Mouse (Mus musculus): ENCODE results near the gene Phex. TPM values are rescaled to one million over a fixed set of nuclear protein-coding genes. Genes with fewer than 3 reads are reported as not detected.

Gene Phex
- polyA plus RNA-seq, 1 experiment from 2014 or later: 4.1 TPM

DNA sequence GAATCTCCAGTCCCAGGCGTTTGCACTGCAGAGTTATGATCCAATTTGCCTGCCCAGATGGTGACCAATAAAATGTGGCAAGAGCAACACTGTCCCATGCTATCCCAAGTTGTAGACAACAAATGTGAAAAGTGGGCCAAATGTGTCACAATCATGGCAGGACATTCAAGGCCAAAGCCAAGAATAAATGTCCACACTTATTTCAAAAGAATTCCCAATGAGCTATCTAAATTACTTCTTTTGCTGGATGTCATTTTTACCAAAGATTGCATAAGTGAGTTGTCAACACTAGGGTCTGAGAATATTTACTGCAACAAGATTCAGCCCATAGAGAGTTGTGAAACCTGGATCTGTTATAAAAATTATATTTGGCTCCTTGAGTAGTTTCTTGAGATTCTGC, 86.7 kb downstream of the Phex start:
- Histone ChIP-seq H3K27me3 (ENCODE audit: control insufficient read depth, insufficient read depth, low read depth, low read length) (no peaks in the 10 kb centered on the region), H3K27ac (ENCODE audit: low read length) (no peak overlapping the region), H3K36me3 (ENCODE audit: control insufficient read depth, insufficient read depth, low read length) (no peaks in the 10 kb centered on the region), H3K9me3 (ENCODE audit: control insufficient read depth, low read length) (no peaks in the 10 kb centered on the region), H3K9ac (ENCODE audit: low read length) (no peak overlapping the region), H3K4me1 (replicated peaks; ENCODE audit: control insufficient read depth, insufficient read depth, low read length) (no peaks in the 10 kb centered on the region), H3K4me2 (ENCODE audit: low read depth, low read length) (no peak overlapping the region), H3K4me3 (ENCODE audit: low read length) (no peak overlapping the region)
- ATAC-seq (ENCODE audit: low read depth): peak; percentile 87
- WGBS: 42% methylated on average over 1 of the region's 1 CpGs

DNA sequence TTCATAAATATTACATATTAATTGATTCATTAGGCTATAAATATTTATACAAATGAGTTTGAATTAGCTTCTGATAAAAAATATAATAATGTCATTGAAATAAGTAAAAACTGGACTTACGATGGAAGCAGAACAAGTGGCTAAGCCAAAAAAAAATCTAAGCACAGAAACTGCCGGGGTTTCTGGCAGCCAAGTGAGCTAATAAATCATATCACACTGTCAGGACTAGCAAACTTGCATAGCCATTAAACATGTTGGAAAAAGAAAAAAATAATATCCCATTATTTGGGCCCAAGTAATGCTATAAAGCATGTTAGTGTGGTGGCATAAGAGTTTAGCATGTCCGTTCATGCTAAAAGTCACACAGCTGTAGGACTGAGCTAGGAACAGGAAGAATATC, 87.4 kb downstream of the Phex start:
- Histone ChIP-seq H3K4me1 (replicated peaks; ENCODE audit: control insufficient read depth, insufficient read depth, low read length) (no peaks in the 10 kb centered on the region), H3K27me3 (ENCODE audit: control insufficient read depth, insufficient read depth, low read depth, low read length) (no peaks in the 10 kb centered on the region), H3K4me2 (ENCODE audit: low read depth, low read length) (no peak overlapping the region), H3K4me3 (ENCODE audit: low read length) (no peak overlapping the region), H3K9me3 (ENCODE audit: control insufficient read depth, low read length) (no peaks in the 10 kb centered on the region), H3K36me3 (ENCODE audit: control insufficient read depth, insufficient read depth, low read length) (no peaks in the 10 kb centered on the region), H3K9ac (ENCODE audit: low read length) (no peak overlapping the region), H3K27ac (ENCODE audit: low read length) (no peak overlapping the region)
- 72% methylated on average over 3 of the region's 3 CpGs for WGBS
- ATAC-seq (ENCODE audit: low read depth): peak; percentile 49

DNA sequence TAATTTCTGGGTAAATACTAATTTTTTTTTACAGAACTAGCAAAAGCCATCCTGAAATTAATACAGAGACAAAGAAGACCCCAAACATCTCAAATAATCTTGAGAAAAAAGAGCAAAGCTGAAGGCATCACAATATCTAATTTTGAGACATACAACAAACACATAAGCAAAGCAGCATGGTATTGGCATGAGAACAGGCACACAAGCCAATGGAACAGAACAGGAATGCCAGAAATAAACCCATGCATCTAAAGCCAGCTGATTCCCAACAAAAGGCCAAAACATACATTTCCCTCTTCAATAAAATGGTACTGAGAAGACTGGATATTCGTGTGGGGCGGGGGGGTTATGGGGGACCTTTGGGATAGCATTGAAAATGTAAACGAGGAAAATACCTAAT, 90.7 kb downstream of the Phex start:
- no peak overlapping the region for H3K4me2 ChIP-seq (ENCODE audit: low read depth, low read length)
- H3K9me3 ChIP-seq (ENCODE audit: control insufficient read depth, low read length): no peaks in the 10 kb centered on the region
- no peak for ATAC-seq (ENCODE audit: low read depth)
- H3K4me1 ChIP-seq (replicated peaks; ENCODE audit: control insufficient read depth, insufficient read depth, low read length): no peaks in the 10 kb centered on the region
- H3K27me3 ChIP-seq (ENCODE audit: control insufficient read depth, insufficient read depth, low read depth, low read length): no peaks in the 10 kb centered on the region
- H3K4me3 ChIP-seq (ENCODE audit: low read length): no peak overlapping the region
- H3K36me3 ChIP-seq (ENCODE audit: control insufficient read depth, insufficient read depth, low read length): no peaks in the 10 kb centered on the region
- 75% methylated on average over 3 of the region's 3 CpGs for WGBS
- no peak overlapping the region for H3K27ac ChIP-seq (ENCODE audit: low read length)
- H3K9ac ChIP-seq (ENCODE audit: low read length): no peak overlapping the region

DNA sequence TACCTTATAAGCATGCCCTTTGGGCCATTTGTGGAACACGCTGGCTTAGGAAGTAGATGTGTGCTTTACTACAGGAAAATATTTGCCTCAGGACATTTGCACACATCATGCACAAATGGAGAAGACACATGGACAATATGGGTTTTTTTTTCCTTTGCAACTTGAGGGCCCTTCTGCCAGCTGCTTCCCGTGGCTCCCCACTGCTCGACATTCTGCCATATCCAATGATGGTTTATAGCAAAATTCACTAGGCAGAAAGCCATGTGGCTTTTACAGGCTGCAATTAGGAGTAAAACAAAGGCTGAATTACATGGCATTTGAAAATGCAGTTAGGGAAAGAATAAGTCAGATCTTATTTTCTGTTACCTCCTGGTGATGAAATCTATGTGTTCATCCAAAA, 104.8 kb downstream of the Phex start:
- Histone ChIP-seq H3K27ac (ENCODE audit: low read length) (no peak overlapping the region), H3K36me3 (ENCODE audit: control insufficient read depth, insufficient read depth, low read length) (no peaks in the 10 kb centered on the region), H3K9me3 (ENCODE audit: control insufficient read depth, low read length) (no peaks in the 10 kb centered on the region), H3K9ac (ENCODE audit: low read length) (no peak overlapping the region), H3K4me2 (ENCODE audit: low read depth, low read length) (no peak overlapping the region), H3K4me3 (ENCODE audit: low read length) (no peak overlapping the region), H3K27me3 (ENCODE audit: control insufficient read depth, insufficient read depth, low read depth, low read length) (no peaks in the 10 kb centered on the region), H3K4me1 (replicated peaks; ENCODE audit: control insufficient read depth, insufficient read depth, low read length) (no peaks in the 10 kb centered on the region)
- WGBS: 87% methylated on average over 3 of the region's 3 CpGs
- ATAC-seq (ENCODE audit: low read depth): no peak

DNA sequence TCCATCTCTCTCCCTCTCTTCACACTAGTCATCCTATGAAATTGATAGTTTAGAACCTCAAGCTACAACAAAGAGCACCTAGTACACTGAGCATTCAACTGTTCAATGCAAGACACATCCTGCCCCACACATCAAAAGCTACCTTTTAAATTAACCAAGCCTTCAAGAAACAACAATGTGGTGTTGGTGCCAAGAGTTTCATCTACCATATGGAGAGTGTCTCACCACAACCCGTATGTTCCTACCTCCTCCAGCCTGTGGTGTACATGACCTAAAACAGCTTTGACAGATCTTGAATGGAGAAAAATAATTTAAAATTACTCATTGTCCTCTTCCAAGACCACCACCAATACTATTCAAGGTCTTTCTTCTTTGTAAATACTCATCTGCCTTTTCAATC, 106.9 kb downstream of the Phex start:
- 52% methylated on average over 1 of the region's 1 CpGs for WGBS
- ATAC-seq (ENCODE audit: low read depth): no peak

DNA sequence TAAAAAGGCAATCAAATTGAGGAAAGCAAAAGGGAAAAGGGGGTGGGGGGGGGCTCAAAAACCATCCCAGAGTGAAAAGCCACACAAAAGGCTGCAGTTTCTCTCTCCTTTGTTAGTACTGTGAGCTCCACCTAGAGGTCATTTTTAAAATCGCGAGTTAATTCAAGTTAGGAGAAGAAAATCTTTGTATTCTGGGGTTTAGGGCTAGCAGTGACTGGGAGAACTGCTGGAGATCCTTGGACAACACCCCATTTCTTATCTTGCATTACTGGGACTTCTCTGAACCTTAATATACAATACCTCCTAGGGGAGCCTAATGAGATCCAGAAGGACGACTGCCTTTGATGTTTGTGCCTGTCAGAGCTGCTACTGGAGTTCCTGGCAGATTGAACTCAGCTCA, 107.7 kb downstream of the Phex start:
- Histone ChIP-seq H3K9ac (ENCODE audit: low read length) (no peak overlapping the region), H3K27me3 (ENCODE audit: control insufficient read depth, insufficient read depth, low read depth, low read length) (no peaks in the 10 kb centered on the region), H3K36me3 (ENCODE audit: control insufficient read depth, insufficient read depth, low read length) (no peaks in the 10 kb centered on the region), H3K4me3 (ENCODE audit: low read length) (no peak overlapping the region), H3K4me1 (replicated peaks; ENCODE audit: control insufficient read depth, insufficient read depth, low read length) (no peaks in the 10 kb centered on the region), H3K4me2 (ENCODE audit: low read depth, low read length) (no peak overlapping the region), H3K27ac (ENCODE audit: low read length) (no peak overlapping the region), H3K9me3 (ENCODE audit: control insufficient read depth, low read length) (no peaks in the 10 kb centered on the region)
- 9% methylated on average over 3 of the region's 3 CpGs for WGBS
- ATAC-seq (ENCODE audit: low read depth): peak; percentile 82

More for the DNA sequence above, 106.9 kb downstream of the Phex start:
- Histone ChIP-seq H3K27me3 (ENCODE audit: control insufficient read depth, insufficient read depth, low read depth, low read length) (no peaks in the 10 kb centered on the region), H3K4me3 (ENCODE audit: low read length) (no peak overlapping the region), H3K4me2 (ENCODE audit: low read depth, low read length) (no peak overlapping the region), H3K27ac (ENCODE audit: low read length) (no peak overlapping the region), H3K4me1 (replicated peaks; ENCODE audit: control insufficient read depth, insufficient read depth, low read length) (no peaks in the 10 kb centered on the region), H3K9ac (ENCODE audit: low read length) (no peak overlapping the region), H3K36me3 (ENCODE audit: control insufficient read depth, insufficient read depth, low read length) (no peaks in the 10 kb centered on the region), H3K9me3 (ENCODE audit: control insufficient read depth, low read length) (no peaks in the 10 kb centered on the region)

DNA sequence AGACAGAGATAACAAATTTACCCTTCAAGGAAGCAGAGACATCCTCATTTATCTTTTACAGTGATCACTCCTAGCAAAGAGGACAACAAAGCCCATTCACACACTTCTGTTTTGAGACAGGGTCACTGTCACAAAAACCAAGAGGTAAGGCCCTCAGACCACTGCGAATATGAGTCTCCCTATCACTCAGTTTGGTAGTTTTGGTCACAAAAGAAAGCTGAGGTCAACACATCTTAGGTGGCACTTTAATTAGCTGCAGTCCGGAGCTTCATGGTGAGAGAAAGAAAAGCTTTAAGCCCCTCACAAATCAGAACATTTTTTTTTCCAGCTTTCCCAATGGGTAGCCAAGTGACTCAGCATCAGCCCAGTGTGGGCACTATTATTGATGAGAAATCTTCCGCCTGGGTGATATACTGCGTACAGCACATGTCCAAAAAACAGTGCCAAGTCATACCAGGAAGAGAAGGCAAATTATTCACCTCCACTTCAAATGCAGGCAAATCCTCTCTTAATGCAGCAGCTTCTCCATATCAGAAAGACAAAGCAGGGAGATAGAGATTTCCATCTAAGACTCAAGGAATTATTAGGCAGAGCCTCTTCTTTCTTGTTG, 108.2 kb downstream of the Phex start:
- H3K4me2 ChIP-seq (ENCODE audit: low read depth, low read length): no peak overlapping the region
- no peak overlapping the region for H3K9ac ChIP-seq (ENCODE audit: low read length)
- H3K27ac ChIP-seq (ENCODE audit: low read length): no peak overlapping the region; the same call in 1 of the 2 replicates
- H3K4me3 ChIP-seq (ENCODE audit: low read length): no peak overlapping the region
- H3K36me3 ChIP-seq (ENCODE audit: control insufficient read depth, insufficient read depth, low read length): no peaks in the 10 kb centered on the region
- no peaks in the 10 kb centered on the region for H3K9me3 ChIP-seq (ENCODE audit: control insufficient read depth, low read length)
- no peaks in the 10 kb centered on the region for H3K27me3 ChIP-seq (ENCODE audit: control insufficient read depth, insufficient read depth, low read depth, low read length)
- no peak for ATAC-seq (ENCODE audit: low read depth)
- no peaks in the 10 kb centered on the region for H3K4me1 ChIP-seq (replicated peaks; ENCODE audit: control insufficient read depth, insufficient read depth, low read length)
- 47% methylated on average over 4 of the region's 4 CpGs for WGBS

DNA sequence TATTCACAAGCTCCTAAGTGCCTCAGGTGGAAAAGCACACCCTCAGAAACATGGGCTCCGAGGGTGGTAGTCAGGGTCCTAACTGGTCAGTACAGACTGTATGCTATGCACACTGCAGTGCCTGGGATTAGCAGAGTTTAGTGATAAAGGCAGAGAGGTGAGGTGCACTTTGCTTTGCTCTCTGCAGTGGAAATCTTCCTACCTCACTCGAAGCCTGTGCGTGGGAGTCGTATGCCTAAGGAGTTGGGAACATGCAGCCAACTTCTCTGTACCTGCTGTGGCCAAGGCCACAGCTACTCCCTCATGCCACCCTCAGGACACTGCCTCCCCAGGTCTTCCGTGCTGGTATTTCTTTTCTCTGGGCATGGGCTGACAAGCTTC, 109.3 kb downstream of the Phex start:
- no peak overlapping the region for H3K9ac ChIP-seq (ENCODE audit: low read length)
- no peaks in the 10 kb centered on the region for H3K27me3 ChIP-seq (ENCODE audit: control insufficient read depth, insufficient read depth, low read depth, low read length)
- H3K36me3 ChIP-seq (ENCODE audit: control insufficient read depth, insufficient read depth, low read length): no peaks in the 10 kb centered on the region
- no peak for ATAC-seq (ENCODE audit: low read depth)
- no peak overlapping the region for H3K27ac ChIP-seq (ENCODE audit: low read length)
- no peaks in the 10 kb centered on the region for H3K9me3 ChIP-seq (ENCODE audit: control insufficient read depth, low read length)
- H3K4me3 ChIP-seq (ENCODE audit: low read length): no peak overlapping the region
- H3K4me1 ChIP-seq (replicated peaks; ENCODE audit: control insufficient read depth, insufficient read depth, low read length): no peaks in the 10 kb centered on the region
- H3K4me2 ChIP-seq (ENCODE audit: low read depth, low read length): no peak overlapping the region
- 76% methylated on average over 5 of the region's 5 CpGs for whole genome bisulfite sequencing

DNA sequence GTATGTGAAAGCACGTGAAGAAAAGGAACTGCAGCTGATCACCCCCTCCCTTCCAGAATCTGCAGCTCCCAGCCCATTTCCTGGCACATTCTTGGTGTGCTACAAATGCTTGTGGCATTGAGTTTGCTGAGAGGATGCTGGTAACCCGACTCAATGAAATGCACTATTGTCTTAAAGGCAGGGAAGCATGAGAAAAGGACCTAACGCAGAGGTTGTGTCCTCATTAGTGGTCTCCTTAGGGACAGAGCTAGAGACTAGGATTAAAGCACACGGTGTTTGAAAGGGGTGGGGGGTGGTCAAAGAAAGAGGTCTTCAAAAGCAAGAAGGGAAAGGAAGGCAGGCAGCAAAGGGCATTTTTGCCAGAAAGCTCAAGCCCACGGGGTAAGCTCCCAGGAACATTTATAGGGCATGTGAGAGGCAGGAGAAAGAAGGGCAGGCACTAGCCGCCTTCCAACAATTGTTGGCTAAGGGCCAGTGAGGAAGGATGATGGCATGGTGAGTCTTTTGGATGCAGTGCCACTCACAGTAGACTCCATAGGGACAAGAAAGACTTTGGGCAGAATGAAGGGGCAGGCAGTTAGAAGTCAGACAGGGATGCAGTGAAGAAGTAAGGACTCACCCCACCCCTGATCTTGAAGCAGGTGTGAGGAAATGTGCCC, 109.8 kb downstream of the Phex start:
- H3K9ac ChIP-seq (ENCODE audit: low read length): no peak overlapping the region
- no peak for ATAC-seq (ENCODE audit: low read depth)
- H3K9me3 ChIP-seq (ENCODE audit: control insufficient read depth, low read length): no peaks in the 10 kb centered on the region
- 36% methylated on average over 6 of the region's 6 CpGs for WGBS
- H3K4me2 ChIP-seq (ENCODE audit: low read depth, low read length): no peak overlapping the region
- H3K4me3 ChIP-seq (ENCODE audit: low read length): no peak overlapping the region
- no peaks in the 10 kb centered on the region for H3K36me3 ChIP-seq (ENCODE audit: control insufficient read depth, insufficient read depth, low read length)
- H3K4me1 ChIP-seq (replicated peaks; ENCODE audit: control insufficient read depth, insufficient read depth, low read length): no peaks in the 10 kb centered on the region
- H3K27ac ChIP-seq (ENCODE audit: low read length): no peak overlapping the region
- H3K27me3 ChIP-seq (ENCODE audit: control insufficient read depth, insufficient read depth, low read depth, low read length): no peaks in the 10 kb centered on the region
